ENCODE assay signal across 1 mouse cellular context in the genomic region with DNA sequence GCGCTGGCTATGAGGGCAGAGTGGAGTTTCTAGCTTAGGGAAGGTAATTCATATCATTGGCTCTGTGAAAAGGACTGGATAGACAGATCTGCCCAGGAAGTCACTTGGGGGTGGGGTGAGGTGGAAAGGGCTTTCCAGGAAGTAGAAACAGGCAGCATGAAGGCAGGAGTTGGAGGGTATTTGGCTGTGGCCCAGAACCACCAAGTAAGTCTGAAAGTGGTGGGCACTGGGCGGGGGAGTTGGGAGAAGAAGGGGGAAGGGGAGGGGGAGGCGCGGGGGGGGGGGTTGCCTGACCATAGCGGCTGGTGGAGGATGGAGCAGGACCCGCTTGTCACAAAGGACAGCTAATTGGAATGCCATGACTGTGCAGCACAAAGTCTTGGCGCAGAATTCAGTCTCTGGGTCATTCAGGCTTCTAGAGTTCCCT.
A peak's percentile ranks its signal among the peaks of the same experiment; 100 is the strongest.
TF ChIP-seq lines count a peak whose summit lies in the region.

No protein-coding gene starts in this region.

TF ChIP-seq in CH12.LX, 34 proteins besides CTCF, POLR2A, EP300 and RAD21:
- TF ChIP-seq MAX (IDR thresholded peaks at IDR 0.05; ENCODE audit: low read length), result no peak
- TF ChIP-seq ELF1 (IDR thresholded peaks at IDR 0.05; ENCODE audit: low read depth, low read length), result peak; percentile 76
- no peak for TF ChIP-seq SMC3 (IDR thresholded peaks at IDR 0.05; ENCODE audit: low read depth, low read length)
- no peak for TF ChIP-seq KAT2A (IDR thresholded peaks at IDR 0.05; ENCODE audit: insufficient replicate concordance, low read length)
- no peak for TF ChIP-seq CHD2 (IDR thresholded peaks at IDR 0.05; ENCODE audit: low read length)
- 0 out of 2 replicates have a peak, but pooled peaks have one; percentile 23 for TF ChIP-seq MAZ (IDR thresholded peaks at IDR 0.05; ENCODE audit: low read depth, low read length)
- TF ChIP-seq MAFK (IDR thresholded peaks at IDR 0.05; ENCODE audit: insufficient replicate concordance, low read length), result no peak
